Mouse (Mus musculus) cerebellum, postnatal 14 days (tissue): ENCODE results near the gene Haus5.
A peak's percentile ranks its signal among the peaks of the same experiment; 100 is the strongest.

Experiments
- DNase-seq, 2 experiments: peaks; one replicate each; pipeline ENCODE4 v3.0.0; 2021; ENCODE audit warnings: mixed read lengths in 2 of 2

The Haus5 gene

GRCm38 (mm10) chr7:30664529-30665200, at the start of gene Haus5:
Gene Haus5, minus strand, starts transcription at chr7:30664994.
- DNase-seq, result peak; percentile 95 to 96

- DNase-seq, result no peak
These were observed 47.1 kb upstream of the Haus5 start, which contains the start of gene Atp4a for GRCm38 (mm10) chr7:30711942-30712341. Gene Atp4a, plus strand, starts transcription at chr7:30712209.

- no peak for DNase-seq
These were observed 42.6 kb upstream of the Haus5 start for GRCm38 (mm10) chr7:30707441-30707840.

DNA sequence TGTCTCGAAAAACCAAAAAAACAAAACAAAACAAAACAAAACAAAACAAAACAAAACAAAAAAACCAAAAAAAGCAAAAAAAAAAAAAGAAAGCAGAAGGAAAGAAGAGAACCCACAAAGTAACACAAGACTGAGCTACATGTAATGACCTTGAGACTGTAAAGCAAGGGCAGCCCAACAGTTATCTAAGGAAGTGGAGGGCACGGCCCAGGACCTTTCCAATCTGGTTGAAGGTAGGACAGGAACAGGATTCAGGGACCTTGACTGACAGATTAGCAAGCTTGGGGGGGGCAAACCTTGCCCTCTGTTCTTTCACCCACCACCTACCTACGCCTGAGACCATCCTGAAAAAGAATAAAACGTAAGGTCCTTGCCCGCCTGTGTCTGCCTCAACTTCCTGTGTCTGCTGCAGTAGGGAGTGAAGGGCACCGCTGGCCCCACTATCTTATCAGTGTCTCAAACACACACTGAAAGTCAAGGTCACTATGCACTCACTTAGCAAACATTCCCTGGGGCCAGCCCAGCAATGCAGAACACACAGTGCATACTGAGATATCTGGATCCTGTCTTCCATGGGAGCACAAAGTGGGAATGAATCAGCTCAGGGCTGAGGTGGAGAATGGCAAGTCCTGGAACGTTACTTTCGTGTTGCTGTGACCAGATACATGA, 41.6 kb upstream of the Haus5 start:
- DNase-seq, result no peak

DNA sequence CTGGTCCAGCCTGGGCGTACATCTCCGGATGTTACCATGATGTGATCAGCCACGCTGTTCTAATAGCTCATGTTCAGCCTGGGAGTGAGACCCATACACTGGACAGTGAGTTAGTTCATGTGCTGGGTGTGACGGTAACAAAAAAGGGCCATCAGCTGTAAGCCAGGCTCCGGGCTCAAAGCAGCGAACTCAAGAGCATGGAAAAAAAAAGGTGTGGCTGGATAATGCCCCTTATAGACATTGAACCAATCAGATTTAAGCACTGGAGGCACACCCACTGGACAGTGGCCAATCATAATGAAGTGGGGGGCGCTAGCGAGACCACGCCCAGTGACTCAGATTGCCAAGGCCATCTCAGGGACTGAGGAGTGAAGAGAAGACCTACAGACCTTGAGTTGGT, 33.8 kb upstream of the Haus5 start, which contains the start of gene 2200002J24Rik:
2200002J24Rik (plus strand) TSS at position 338 of the 400 bp plus-strand sequence.
- no peak for DNase-seq

- no peak for DNase-seq
These were observed 33.3 kb upstream of the Haus5 start for GRCm38 (mm10) chr7:30698101-30698500.

DNA sequence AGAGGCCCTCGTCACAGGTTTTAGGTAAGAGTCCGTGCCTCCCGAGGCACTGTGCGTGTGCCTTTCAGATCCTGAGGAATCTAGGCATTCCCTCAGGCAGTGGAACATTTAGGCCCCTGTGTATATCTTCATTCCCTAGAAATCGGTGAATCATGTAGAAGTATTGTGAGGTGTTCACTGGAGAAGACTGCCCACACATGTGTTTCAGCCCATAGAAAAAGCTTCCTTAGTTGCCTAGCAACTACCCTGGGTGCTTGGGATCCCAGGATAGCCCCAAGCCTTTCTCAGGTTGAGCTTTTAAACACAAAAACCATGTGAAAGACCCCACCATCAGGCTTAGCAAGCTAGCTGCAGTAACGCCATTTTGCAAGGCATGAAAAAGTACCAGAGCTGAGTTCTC, 23.5 kb upstream of the Haus5 start:
- no peak for DNase-seq

DNA sequence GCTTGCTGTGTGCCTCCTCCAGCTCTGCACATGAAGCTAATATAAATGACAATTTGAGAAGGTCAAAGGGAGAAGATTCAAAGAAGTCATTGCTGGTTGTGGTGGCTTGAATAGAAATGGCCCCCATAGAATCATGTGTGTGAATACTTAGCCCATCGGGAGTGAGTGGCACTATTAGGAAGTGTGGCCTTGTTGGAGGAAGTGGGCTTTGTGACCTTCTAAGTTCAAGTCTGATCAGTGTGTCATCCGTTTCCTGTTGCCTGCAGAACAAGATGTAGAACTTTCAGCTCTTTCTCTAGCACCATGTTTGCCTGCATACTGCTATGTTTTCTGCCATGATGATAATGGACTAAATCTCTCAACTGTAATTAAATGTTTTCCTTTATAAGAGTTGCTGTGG, 18.6 kb upstream of the Haus5 start:
- no peak for DNase-seq

DNA sequence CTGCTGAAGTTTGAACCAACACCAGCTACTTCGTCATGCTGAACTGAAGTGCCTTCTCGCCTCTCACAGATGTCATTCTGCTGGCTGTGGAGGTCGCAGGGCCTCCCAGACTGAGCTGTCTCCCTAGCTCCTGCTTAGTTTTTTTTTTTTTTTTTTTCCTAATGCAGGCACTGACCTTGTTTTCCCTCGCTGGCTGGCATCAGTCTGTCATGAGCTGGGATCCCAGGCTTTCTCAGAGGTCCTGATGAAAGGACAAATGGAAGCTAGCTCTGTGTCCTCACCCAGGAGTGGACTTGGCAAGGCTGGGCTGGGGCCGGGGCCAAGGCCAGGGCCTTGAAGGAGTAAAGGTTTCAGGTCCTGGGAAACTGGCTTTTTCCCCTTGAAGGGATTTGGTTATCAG, 17.1 kb upstream of the Haus5 start:
- DNase-seq, result no peak

- peak; percentile 81 to 85 for DNase-seq
These were observed 13.6 kb upstream of the Haus5 start for GRCm38 (mm10) chr7:30678263-30678975.

DNA sequence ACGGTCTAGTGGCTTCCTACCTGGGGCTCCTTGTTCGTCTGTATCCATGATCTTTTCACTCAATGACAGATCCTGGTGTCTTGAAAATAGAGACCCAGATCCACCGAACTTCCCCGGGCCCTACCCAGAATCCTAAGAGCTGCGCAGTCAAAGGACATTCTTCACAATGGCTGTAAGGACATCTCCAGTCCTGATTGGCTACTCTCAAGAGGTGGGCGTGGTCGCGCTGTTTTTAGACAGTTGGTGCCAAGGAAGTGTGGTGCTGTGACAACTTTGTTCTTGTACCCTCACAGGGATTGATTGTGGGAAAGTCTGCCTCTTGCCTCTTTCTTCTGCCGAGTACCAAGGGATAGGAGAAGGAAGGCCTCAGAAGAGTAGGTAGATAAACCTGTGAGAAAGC, 6.7 kb upstream of the Haus5 start, which contains the start of gene Pmis2:
Pmis2 (minus strand) TSS at position 126 of the 400 bp plus-strand sequence.
- no peak for DNase-seq

GRCm38 (mm10) chr7:30669229-30669628, 4.4 kb upstream of the Haus5 start:
- DNase-seq, result no peak

- DNase-seq, result peak; percentile 45 to 52
These were observed 527 bp upstream of the Haus5 start for GRCm38 (mm10) chr7:30665321-30665720.

DNA sequence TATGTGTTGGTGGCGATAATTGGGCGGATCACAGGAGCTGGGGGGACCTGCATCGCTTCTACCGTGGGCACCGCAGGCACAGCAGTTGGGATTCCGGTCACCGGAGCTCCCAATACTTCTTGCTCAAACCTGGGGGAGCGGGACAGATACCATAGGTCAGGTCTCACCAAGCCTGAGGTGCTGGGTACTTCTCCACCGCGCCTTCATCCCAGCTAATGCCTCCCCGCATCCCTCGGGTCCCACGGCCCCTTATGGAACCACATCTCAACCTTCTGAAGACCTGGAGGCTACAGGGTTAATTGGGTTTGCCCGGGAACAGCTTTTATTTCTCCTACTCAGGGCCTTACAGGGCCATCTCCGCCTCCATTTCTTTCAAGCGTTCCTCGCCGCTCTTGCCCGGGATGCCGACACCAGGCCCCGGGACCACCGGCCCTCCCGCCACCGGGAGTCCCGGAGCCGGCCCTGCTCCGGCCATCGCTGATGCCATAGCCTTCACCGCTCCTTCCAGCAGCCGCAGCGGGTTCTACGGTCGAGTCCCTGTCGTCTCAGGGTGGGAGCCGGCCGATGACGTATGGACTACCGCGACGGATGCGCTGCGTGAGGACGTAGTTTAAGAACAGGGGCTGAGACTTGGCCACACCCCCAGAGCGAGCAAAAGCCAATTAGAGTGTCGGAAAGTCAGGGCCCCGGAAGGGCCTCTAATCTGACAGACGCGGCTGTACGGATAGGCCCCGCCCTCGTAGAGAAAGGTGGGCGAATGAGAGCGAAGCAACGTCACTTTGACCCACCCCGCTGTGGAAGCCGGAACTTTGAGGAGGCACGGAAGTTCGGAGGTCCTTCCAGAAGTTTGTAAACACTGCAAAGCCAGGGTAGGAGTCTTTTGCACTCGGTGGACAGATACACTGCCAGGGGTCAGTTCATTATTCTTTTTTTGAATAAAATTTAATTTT, 14.9 kb downstream of the Haus5 start, which contains the start of gene Rbm42:
Rbm42 (minus strand) TSS at position 727 of the 950 bp plus-strand sequence.
- peak; percentile 98 to 99 for DNase-seq

DNA sequence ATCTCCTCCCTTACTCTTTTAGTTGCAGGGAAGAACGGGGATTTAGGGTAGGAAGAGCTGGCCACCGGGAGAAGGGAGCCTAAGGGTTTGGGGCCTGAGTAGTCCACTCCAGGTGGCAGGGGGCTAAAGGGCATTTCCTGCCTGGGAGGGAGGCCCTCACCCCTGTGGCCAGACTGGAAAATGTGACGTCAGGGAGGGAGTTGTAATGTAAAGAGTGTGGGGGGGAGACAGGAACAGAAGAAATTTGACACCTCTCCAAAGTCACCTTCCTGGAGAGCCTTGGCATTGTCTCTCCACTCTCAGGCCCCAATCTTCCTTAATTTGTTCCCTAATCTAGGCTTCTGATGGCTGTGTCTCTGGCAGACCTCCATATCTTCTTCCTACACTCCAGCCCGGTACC, 25.7 kb downstream of the Haus5 start:
- no peak for DNase-seq

DNA sequence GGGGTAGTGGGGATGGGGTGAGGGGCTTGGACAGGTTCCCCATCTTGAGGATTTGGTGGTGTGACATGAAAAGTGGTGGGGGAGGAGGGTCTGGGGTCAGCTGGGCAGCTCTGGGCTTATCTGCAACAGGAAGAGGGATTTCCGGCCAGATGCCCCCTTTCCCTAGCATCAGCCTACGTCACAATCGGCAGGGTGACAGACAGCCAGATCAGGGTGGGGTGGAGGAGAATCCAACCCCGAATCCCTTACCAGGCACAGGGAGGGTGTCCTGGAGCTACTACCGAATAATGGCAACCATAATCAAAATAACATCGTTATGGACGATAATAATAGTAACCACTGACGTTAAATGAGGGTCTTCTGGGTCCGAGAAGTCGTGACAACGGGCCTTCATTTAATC, 28.4 kb downstream of the Haus5 start:
- DNase-seq, result no peak

DNA sequence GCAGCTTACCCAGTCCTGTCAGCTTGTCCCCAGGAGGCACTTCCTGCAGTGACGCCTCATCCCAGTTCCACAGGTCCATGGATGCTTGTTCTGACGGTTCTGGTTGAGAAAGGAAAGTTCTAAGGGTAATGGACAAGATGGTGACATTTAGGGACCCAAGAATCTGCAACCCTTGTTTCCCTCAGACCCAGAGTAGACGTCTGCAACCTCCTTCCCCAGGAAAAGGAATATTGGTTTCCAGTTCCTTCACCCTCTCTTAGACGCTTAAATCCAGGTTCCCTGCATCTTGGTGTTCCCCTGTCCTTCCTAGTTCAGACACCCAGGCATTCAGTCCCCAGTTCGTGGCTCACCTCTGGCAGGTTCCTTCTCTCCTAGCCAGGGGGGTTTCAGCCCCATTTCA, 29.0 kb downstream of the Haus5 start, which contains the start of gene Etv2:
Etv2 (minus strand) TSS at position 101 of the 400 bp plus-strand sequence.
- DNase-seq, result no peak

GRCm38 (mm10) chr7:30634621-30635020, 30.2 kb downstream of the Haus5 start:
- peak; percentile 50 to 81 for DNase-seq

DNA sequence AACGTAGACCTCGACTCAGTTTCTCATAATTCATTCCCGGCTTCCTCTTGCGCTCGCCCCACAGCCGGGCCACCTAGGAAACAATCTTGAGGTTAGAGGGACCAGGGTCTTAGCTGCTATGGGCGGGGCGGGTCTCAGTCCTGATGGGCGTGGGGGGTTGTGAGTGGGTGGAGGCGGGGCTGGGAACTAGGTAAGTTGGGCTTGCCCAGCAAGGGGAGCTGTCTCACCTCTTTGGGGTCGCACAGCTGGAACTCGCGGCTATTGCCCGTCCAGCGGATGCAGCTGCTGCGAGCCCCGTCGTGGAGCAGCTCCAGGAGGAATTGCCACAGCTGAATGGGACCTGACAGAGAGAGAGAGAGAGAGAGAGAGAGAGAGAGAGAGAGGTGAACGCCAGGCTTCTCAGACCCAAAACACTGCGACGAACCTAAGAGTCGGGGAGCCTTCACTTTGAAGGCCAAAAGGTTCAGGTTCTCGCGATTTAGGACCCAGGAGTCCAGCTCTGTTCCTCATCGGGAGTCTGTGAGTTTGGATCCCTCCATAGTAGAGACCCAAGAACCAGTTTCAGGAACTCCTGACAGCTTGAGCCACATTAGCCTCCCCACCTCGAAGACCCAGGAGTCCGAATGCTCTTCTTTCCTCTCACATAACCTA, 30.9 kb downstream of the Haus5 start:
- DNase-seq, result no peak

DNA sequence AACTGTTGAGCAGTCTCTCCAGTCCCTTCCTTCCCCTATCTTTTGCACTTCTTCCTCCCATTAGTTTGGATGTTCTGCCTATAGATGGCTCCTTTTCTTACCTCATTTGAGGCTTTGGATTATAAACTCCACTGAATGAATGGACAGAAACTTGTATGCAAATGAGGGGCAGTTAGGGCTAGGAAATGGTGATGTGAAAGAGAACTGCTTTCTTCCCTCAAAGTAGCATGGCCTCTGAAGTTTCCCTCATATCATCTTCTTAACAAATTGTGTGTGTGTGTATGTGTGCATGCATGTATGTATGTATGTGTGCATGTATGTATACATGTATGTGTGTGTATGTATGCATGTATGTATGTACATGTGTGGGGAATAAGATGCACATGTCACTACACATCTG, 35.8 kb downstream of the Haus5 start:
- DNase-seq, result no peak

- no peak for DNase-seq
These were observed 38.1 kb downstream of the Haus5 start for GRCm38 (mm10) chr7:30626647-30627046.
